Mouse (Mus musculus) embryonic stem cell, embryonic (primary cell): ENCODE results near the gene Gnai2.

ENCODE experiments used
- CTCF ChIA-PET, 4 experiments: fragments of 300-600 bp in 2 of 4; fragments of 350-600 bp in 2 of 4; sonication (Branson Sonifier 250); formaldehyde crosslinking; loops; one replicate each; lab custom pipeline; 2022; ENCODE audit warnings: inconsistent platforms in 2 of 4; lab: Charles Lee
- POLR2A ChIA-PET, 4 experiments: fragments of 300-600 bp in 2 of 4; fragments of 350-600 bp in 2 of 4; sonication (Branson Sonifier 250); formaldehyde crosslinking; loops; one replicate each; lab custom pipeline; 2022; ENCODE audit warnings: antibody characterized with exemption in 4 of 4, inconsistent platforms in 1 of 4; lab: Charles Lee

The Gnai2 gene

DNA sequence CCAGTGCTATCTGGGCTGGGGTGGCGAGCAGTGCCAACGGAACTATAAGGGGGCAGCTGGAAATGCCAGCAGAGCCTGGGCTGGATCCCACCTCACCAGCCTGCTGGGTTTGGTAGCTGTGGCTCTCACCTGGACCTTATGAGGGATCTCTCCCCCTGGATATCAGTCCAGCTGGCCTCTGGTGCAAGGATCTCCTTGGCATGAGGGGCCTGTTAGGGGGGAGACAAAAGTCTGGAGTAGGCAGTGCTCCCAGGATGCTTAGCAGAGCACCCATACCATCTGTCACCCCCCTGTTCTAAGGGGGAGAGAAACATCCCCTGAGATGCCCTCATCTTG is 62.9 kb downstream of the Gnai2 start:
- POLR2A ChIA-PET: interaction anchor here in 3 of 4 experiments (0.5 to 29.0 kb wide), 20 partner anchors 8 to 173 kb away, joined by 3 to 450 read pairs (median 5); partner anchors contain the start of genes Tusc2 (in 3 of the 3), Hyal3 (in 2 of the 3), Ifrd2 (in 2 of the 3) and Cacna2d2 (in 1 of the 3)

DNA sequence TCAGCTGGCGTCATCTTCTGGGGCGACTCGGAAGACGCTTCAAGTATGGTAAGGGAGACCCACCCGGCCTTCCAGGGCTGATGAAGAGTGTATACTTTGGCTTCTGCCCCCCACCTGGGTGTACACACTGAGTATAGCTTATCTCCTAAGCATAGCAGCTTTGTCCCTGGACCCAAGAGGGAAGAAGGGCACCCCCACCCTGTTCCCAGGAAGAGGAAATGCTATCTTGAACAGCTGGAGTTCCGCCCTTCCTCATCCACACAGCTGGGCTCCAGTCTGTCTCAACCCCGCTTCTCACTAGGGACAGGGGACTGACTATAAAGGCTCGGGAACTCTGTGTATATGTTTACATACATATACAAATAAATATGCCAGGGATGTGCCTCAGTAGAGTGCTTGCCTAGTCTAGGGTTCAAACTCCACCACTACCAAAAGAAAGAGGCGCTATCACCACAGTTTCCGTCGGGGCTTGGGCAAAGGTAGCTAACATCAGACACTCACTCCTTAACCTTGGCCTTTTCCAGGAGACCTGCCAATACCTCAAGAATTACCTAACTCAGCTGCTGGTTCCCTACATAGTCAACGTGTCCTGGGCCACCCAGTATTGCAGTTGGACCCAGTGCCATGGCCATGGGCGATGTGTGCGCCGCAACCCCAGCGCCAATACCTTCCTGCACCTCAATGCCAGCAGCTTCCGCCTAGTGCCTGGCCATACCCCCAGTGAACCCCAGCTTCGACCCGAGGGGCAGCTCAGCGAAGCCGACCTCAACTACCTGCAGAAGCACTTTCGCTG is 63.4 kb downstream of the Gnai2 start:
- POLR2A ChIA-PET: interaction anchor here in 3 of 4 experiments (0.5 to 29.0 kb wide), 19 partner anchors 9 to 172 kb away, joined by 3 to 450 read pairs (median 5); partner anchors contain the start of genes Tusc2 (in 3 of the 3), Hyal3 (in 2 of the 3), Ifrd2 (in 2 of the 3) and Cacna2d2 (in 1 of the 3)

More for the DNA sequence above, 62.9 kb downstream of the Gnai2 start:
- CTCF ChIA-PET: interaction anchor here (0.6 to 1.6 kb wide), 5 partner anchors 25 to 157 kb away, joined by 3 to 13 read pairs (median 3); partner anchors contain the start of gene Zmynd10 (in 1 of the 4)

DNA sequence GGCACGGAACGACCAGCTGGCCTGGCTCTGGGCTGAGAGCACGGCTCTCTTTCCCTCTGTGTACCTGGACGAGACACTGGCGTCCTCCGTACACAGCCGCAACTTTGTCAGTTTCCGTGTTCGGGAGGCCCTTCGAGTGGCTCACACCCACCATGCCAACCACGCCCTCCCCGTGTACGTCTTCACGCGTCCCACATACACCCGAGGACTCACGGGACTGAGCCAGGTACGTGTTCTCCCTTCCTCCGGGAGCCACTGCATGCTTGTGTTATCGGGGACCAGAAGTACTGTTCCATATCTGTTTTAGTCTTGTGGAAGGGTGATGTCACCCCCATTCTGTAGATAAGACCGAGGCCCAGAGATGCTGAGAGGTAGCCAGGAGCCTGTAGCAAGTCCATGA is 64.3 kb downstream of the Gnai2 start:
- CTCF ChIA-PET: interaction anchor here in 2 of 4 experiments (0.5 to 1.0 kb wide), 3 partner anchors 9 to 118 kb away, joined by 3 read pairs; partner anchors contain the start of gene Hyal3 (in 1 of the 2)
- POLR2A ChIA-PET: interaction anchor here in 2 of 4 experiments (1.4 to 29.0 kb wide), 11 partner anchors 10 to 74 kb away, joined by 4 to 450 read pairs (median 22); partner anchors contain the start of genes Hyal3 (in 2 of the 2), Ifrd2 (in 2 of the 2), Naa80 (in 1 of the 2) and Rassf1 (in 1 of the 2)

More for the DNA sequence above, 63.4 kb downstream of the Gnai2 start:
- CTCF ChIA-PET: interaction anchor here in 3 of 4 experiments (0.6 to 1.6 kb wide), 5 partner anchors 8 to 125 kb away, joined by 3 to 5 read pairs (median 3); partner anchors contain the start of genes Hyal3 (in 1 of the 3) and Zmynd10 (in 1 of the 3)

DNA sequence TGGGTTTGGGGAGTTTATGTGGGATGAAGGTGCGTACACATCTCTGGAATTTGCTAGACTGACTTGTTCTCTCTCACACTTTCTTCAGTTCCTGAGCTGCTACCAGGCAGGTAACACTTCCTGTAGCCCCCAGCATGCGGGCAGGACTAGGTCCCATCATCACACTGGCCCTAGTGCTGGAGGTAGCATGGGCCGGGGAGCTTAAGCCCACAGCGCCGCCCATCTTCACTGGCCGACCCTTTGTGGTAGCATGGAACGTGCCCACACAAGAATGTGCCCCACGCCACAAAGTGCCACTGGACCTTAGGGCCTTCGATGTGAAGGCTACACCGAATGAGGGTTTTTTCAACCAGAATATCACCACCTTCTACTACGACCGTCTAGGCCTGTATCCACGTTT is 65.2 kb downstream of the Gnai2 start:
- POLR2A ChIA-PET: interaction anchor here in 3 of 4 experiments (1.0 to 29.0 kb wide), 20 partner anchors 11 to 74 kb away, joined by 4 to 450 read pairs (median 9); partner anchors contain the start of genes Ifrd2 (in 3 of the 3), Hyal3 (in 2 of the 3), Rassf1 (in 2 of the 3) and Zmynd10 (in 2 of the 3)

DNA sequence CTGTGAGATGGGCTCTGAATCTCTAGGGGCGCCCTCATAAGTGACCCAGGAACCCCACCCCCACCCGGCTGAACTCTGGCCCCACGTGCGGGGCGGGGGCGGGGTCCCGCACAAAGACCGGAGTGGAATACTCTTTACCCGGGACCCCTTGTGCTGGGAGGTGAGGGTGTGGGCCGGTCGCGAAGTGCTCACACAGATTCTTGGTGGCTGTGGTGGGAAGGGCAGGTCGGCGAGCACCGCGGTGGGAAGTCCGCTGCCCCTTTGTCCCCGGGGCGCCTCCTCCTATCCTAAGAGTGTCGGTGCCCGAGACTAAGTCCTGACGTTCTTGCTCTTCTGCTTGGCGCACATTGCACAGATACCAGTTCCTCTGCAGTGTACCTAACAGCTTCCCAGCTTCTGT is 65.9 kb downstream of the Gnai2 start:
- ChIA-PET POLR2A (interaction anchor here in 3 of 4 experiments (0.7 to 29.0 kb wide), 31 partner anchors 7 to 947 kb away, joined by 3 to 450 read pairs (median 8); partner anchors contain the start of genes Ifrd2 (in 3 of the 3), Hyal1 (in 2 of the 3), Hyal3 (in 2 of the 3) and Naa80 (in 2 of the 3)), CTCF (interaction anchor here in 3 of 4 experiments (0.5 to 2.6 kb wide), 16 partner anchors 14 to 439 kb away, joined by 3 to 14 read pairs (median 3); partner anchors contain the start of genes Ifrd2 (in 1 of the 3), Rassf1 (in 1 of the 3) and Tmem115 (in 1 of the 3))

More for the DNA sequence above, 65.2 kb downstream of the Gnai2 start:
- CTCF ChIA-PET: interaction anchor here in 3 of 4 experiments (0.5 to 2.5 kb wide), 9 partner anchors 10 to 401 kb away, joined by 3 to 5 read pairs (median 3); partner anchors contain the start of genes Hyal3 (in 1 of the 3) and Tmem115 (in 1 of the 3)

DNA sequence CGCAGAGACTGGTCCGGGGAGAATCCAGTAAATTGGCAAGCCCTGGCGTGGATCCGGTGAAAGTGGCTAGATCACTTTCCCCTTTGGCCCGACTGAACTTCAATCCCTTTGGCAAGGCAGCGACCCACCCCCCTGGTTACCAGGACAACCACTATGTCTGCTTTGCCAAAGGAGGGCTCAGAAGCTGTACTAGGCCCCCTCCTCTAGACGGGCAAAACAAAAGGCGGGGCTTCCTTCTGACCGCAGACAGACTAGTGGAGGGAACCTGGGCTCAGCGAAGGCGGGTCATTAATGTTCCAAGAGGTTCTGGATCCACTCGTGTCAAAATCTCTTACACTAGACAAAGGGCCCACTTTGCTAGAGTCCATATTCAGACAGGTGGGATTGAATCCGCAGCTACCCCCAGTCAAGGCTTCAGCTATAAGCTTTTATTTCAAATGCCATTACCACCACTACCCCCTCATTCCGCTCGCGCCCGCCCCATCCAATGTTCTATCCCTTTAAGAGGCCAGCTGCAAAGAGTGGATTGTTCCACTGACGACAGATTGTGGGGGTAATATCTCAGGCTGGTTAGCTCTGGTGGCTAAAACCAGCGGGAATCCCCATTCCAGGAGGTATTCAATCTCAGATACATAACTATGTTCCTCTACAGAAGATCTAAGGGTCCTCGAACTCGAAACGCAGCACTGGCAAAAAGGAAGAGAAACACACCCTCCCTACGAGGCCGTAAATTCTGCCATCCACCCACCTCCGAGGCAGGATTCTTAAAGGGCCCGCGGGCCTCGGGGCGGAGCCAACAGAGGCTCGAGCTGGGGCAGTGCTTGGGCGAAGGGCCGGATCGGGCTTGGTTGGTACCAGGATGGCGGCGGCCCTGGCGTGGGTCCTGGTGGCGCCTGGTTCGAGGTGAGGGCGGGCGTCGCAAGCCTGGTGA is 66.6 kb downstream of the Gnai2 start:
- POLR2A ChIA-PET: interaction anchor here in 3 of 4 experiments (0.7 to 29.0 kb wide), 41 partner anchors 8 to 948 kb away, joined by 3 to 450 read pairs (median 5); partner anchors contain the start of genes Hyal1 (in 3 of the 3), Ifrd2 (in 3 of the 3), Hyal3 (in 2 of the 3) and Naa80 (in 2 of the 3)

DNA sequence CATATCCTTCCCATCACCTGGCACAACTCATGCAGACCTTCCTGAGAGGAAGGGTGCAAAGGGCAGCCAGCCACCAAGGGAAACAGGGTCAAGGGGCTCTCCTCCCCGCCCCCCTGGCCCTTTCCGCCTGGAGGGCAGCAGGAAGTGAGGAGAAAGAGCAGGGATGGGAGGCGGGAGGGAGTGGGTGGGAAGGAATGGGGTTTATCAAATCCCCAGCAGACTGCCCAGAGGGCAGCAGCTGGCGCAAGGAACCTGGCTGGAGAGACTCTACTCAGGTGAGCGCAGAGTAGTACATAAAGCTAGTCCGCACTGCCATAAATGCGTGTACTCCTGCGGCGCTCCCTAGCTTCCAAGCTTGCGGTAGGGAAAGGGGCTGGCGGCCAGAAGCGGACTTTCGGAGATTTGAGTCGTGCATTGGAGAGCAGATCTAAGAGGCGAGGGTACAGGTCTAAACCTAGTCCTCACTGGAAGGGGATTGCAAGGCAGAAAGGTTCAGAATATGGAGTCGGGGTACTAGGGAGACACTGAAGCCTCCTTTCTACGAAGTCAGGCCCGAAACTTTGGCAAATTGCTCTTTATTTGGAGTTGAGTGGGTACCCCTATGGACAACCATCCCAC is 67.4 kb downstream of the Gnai2 start, which contains the start of gene Hyal2:
Hyal2 (plus strand) TSS at position 244 of the 618 bp plus-strand sequence.
- ChIA-PET CTCF (interaction anchor here (0.5 to 2.6 kb wide), 10 partner anchors 13 to 50 kb away, joined by 3 to 14 read pairs (median 4); partner anchors contain the start of genes Hyal3 (in 1 of the 4) and Tmem115 (in 1 of the 4)), POLR2A (interaction anchor here in 3 of 4 experiments (0.6 to 29.0 kb wide), 34 partner anchors 9 to 238 kb away, joined by 3 to 450 read pairs (median 4); partner anchors contain the start of genes Hyal1 (in 3 of the 3), Hyal3 (in 3 of the 3), Ifrd2 (in 2 of the 3) and Naa80 (in 2 of the 3))

More for the DNA sequence above, 66.6 kb downstream of the Gnai2 start:
- CTCF ChIA-PET: interaction anchor here (0.5 to 2.6 kb wide), 20 partner anchors 12 to 440 kb away, joined by 3 to 14 read pairs (median 3); partner anchors contain the start of genes Hyal3 (in 1 of the 4), Ifrd2 (in 1 of the 4), Rassf1 (in 1 of the 4) and Tmem115 (in 1 of the 4)

DNA sequence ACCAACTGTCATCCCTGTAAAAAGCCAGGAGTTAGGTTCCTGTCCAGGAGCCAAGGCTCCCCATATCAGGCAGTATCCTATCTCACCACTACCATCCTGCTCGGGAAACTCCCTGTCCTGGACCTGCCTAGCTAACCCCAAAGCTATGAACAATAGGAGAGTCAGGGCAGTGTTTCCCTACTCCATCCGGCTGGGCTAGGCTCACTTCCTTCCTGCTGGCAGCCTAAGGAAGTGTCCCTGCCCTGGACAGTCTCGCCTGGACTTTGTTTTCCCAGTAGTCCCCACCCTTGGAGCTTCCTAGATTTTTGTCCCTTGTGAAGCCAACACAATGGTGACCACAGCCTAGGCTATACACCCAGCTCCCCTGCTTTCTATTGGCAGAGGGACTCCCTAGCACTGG is 68.3 kb downstream of the Gnai2 start:
- ChIA-PET POLR2A (interaction anchor here (0.8 to 29.0 kb wide), 18 partner anchors 8 to 74 kb away, joined by 3 to 450 read pairs (median 4); partner anchors contain the start of genes Hyal1 (in 2 of the 4), Hyal3 (in 2 of the 4), Rassf1 (in 2 of the 4) and Gnai2 (in 1 of the 4)), CTCF (interaction anchor here in 3 of 4 experiments (0.8 to 2.6 kb wide), 12 partner anchors 8 to 79 kb away, joined by 3 to 14 read pairs (median 4); partner anchors contain the start of genes Ifrd2 (in 2 of the 3) and Hyal1 (in 1 of the 3))

DNA sequence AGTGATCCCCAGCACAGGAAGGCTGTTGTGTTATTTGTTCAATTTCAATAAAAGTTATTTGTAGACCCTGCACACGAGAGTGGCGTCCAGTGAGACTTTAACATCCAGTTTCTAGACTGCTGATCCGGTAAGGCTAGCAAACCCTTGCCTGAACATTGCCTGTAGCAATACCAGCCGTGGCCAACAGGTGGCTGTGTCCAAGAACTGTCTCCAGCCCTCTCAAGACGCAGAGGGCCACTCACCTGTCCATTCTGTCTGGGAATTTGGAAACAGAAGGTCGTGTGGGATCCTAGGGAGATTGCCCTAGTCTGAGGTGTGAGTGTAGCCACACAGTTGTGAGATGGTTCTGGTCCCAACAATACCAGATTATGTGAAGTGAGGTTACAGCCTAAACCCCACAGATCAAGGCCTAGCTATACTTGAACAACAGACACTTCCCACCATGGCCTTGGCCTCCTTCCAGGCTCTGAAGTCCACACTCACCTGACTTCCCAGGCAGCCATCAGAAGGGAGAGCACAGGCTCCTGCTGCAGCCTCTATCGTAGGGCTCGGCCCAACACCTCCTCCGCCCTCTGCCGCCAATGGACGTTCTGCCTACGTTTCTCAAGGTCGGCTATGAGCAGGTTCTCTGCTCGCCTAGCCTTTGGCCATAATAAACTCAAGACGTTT is 69.0 kb downstream of the Gnai2 start:
- ChIA-PET CTCF (interaction anchor here (0.6 to 2.1 kb wide), 19 partner anchors 8 to 754 kb away, joined by 3 to 12 read pairs (median 3); partner anchors contain the start of genes Ifrd2 (in 2 of the 4), Rassf1 (in 2 of the 4), Hyal1 (in 1 of the 4) and Rbm6 (in 1 of the 4)), POLR2A (interaction anchor here (0.8 to 29.0 kb wide), 20 partner anchors 8 to 74 kb away, joined by 3 to 450 read pairs (median 4); partner anchors contain the start of genes Hyal1 (in 2 of the 4), Rassf1 (in 2 of the 4), Gnai2 (in 1 of the 4) and Hyal3 (in 1 of the 4))

DNA sequence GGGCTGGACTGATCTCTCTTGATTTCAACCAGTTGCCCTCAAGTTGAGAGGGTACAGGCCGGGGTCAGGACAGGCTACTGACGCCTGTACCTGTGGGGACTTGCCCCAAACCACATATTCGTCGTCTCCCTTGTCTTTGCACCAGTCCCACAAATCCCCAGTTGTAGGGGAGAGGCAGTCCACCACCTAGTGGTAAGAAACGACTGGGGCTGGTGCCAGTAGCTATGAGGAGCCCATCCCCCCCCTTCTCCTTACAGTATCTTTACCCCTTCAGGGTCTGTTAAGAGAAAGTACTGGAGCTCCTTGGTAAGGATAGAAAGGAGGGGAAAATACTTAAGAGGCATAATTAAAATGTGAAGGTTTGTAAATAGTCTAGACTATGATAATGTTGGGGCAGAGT is 69.6 kb downstream of the Gnai2 start:
- ChIA-PET POLR2A (interaction anchor here in 3 of 4 experiments (0.8 to 29.0 kb wide), 12 partner anchors 9 to 65 kb away, joined by 3 to 450 read pairs (median 4); partner anchors contain the start of genes Rassf1 (in 2 of the 3), Hyal1 (in 1 of the 3), Hyal3 (in 1 of the 3) and Ifrd2 (in 1 of the 3)), CTCF (interaction anchor here (0.6 to 2.1 kb wide), 17 partner anchors 9 to 755 kb away, joined by 3 to 12 read pairs (median 3); partner anchors contain the start of genes Ifrd2 (in 2 of the 4), Rassf1 (in 2 of the 4), Hyal1 (in 1 of the 4) and Rbm6 (in 1 of the 4))
